Mouse (Mus musculus) heart, embryonic 14.5 days (tissue): ENCODE measurements at regions not wholly inside any gene's neighbourhood (a gene's known extent, or its start where the extent isn't known, plus 50 kb on each side); places are given as distances from the start of the nearest gene placed in this dataset.
A peak's percentile ranks its signal among the peaks of the same experiment; 100 is the strongest.

ENCODE experiments used
- ATAC-seq: fragments of 200-750 bp; cut with Nextera tagmentation; 2 replicates; pipeline ENCODE4 v1.8.0; 2017; ENCODE audit warnings: low read depth, moderate TSS enrichment; ENCODE audit not compliant: insufficient number of reproducible peaks, insufficient read depth, low FRiP score
- H3K27ac ChIP-seq, 2 experiments: fragments of 200-500 bp in 1 of 2; fragments of 300-500 bp in 1 of 2; sonication (generic) in 1 of 2; replicated peaks in 1 of 2; 2 replicates each; pipeline ENCODE4 v1.5.1; 2012 to 2014; ENCODE audit warnings: low read depth in 2 of 2, low read length in 2 of 2, control low read depth in 1 of 2, mild to moderate bottlenecking in 1 of 2, mixed read lengths in 1 of 2; ENCODE audit not compliant: control insufficient read depth in 1 of 2, insufficient read depth in 1 of 2
- H3K27me3 ChIP-seq: fragments of 300-500 bp; sonication (generic); 2 replicates; pipeline ENCODE4 v1.6.1; 2014; ENCODE audit warnings: mild to moderate bottlenecking, low read length, control low read depth; ENCODE audit not compliant: control insufficient read depth, insufficient read depth
- H3K36me3 ChIP-seq: fragments of 300-500 bp; sonication (generic); 2 replicates; pipeline ENCODE4 v1.6.1; 2014; ENCODE audit warnings: mild to moderate bottlenecking, control low read depth, low read length, mixed read lengths; ENCODE audit not compliant: control insufficient read depth, insufficient read depth
- H3K4me1 ChIP-seq, 2 experiments: fragments of 200-500 bp in 1 of 2; fragments of 300-500 bp in 1 of 2; sonication (generic) in 1 of 2; 2 replicates each; pipeline ENCODE4 v1.6.1; 2012 to 2014; ENCODE audit warnings: low read length in 2 of 2, control low read depth in 1 of 2, mixed read lengths in 1 of 2; ENCODE audit not compliant: control insufficient read depth in 2 of 2, insufficient read depth in 2 of 2
- H3K4me2 ChIP-seq: fragments of 300-500 bp; sonication (generic); 2 replicates; pipeline ENCODE4 v1.6.1; 2014; ENCODE audit warnings: mild to moderate bottlenecking, low read length
- H3K4me3 ChIP-seq, 2 experiments: fragments of 200-500 bp in 1 of 2; fragments of 300-500 bp in 1 of 2; sonication (generic) in 1 of 2; 2 replicates each; pipeline ENCODE4 v1.5.1; 2012 to 2014; ENCODE audit warnings: low read length in 2 of 2, mild to moderate bottlenecking in 2 of 2, control low read depth in 1 of 2, low read depth in 1 of 2, moderate library complexity in 1 of 2; ENCODE audit not compliant: control insufficient read depth in 1 of 2, insufficient read depth in 1 of 2
- H3K9ac ChIP-seq: fragments of 300-500 bp; sonication (generic); 2 replicates; pipeline ENCODE4 v1.6.1; 2014; ENCODE audit warnings: mild to moderate bottlenecking, low read length
- H3K9me3 ChIP-seq: fragments of 300-500 bp; sonication (generic); 2 replicates; pipeline ENCODE4 v1.6.1; 2016; ENCODE audit warnings: low read length, control low read depth; ENCODE audit not compliant: control insufficient read depth
- WGBS: fragments of 180-500 bp; shearing (Covaris S2); extraction: QIAGEN DNeasy Blood & Tissue Kit; methylation state at CpG from one replicate; pipeline ENCODE4 v1.1.7; 2014; 5-methylcytosine and 5-hydroxymethylcytosine counted together

GRCm38 (mm10) chr4:28064935-28065334 is 748.0 kb upstream of the Epha7 start:
- Histone ChIP-seq H3K4me1 (no peaks in the 10 kb centered on the region), H3K36me3 (no peaks in the 10 kb centered on the region), H3K9me3 (no peaks in the 10 kb centered on the region), H3K27ac (no peak overlapping the region), H3K27me3 (no peaks in the 10 kb centered on the region), H3K4me2 (no peak overlapping the region), H3K9ac (no peak overlapping the region), H3K4me3 (no peak overlapping the region)
- ATAC-seq, result no peak

- WGBS, result 73% methylated on average over 1 of the region's 1 CpGs
- no peak overlapping the region for H3K9ac ChIP-seq
- no peaks in the 10 kb centered on the region for H3K36me3 ChIP-seq
- H3K9me3 ChIP-seq, result no peaks in the 10 kb centered on the region
- H3K27ac ChIP-seq, result no peak overlapping the region
- H3K4me1 ChIP-seq, result no peaks in the 10 kb centered on the region
- H3K27me3 ChIP-seq, result no peaks in the 10 kb centered on the region
- no peak overlapping the region for H3K4me2 ChIP-seq
- H3K4me3 ChIP-seq, result no peak overlapping the region
- ATAC-seq, result no peak
These were observed 747.1 kb upstream of the Epha7 start for GRCm38 (mm10) chr4:28065828-28066227.

GRCm38 (mm10) chr4:28079030-28079429 is 733.9 kb upstream of the Epha7 start:
- Histone ChIP-seq H3K4me2 (no peak overlapping the region), H3K4me1 (no peaks in the 10 kb centered on the region), H3K27ac (no peak overlapping the region), H3K27me3 (no peaks in the 10 kb centered on the region), H3K36me3 (no peaks in the 10 kb centered on the region), H3K9me3 (no peaks in the 10 kb centered on the region), H3K4me3 (no peak overlapping the region), H3K9ac (no peak overlapping the region)
- 71% methylated on average over 2 of the region's 2 CpGs for WGBS
- ATAC-seq, result no peak

DNA sequence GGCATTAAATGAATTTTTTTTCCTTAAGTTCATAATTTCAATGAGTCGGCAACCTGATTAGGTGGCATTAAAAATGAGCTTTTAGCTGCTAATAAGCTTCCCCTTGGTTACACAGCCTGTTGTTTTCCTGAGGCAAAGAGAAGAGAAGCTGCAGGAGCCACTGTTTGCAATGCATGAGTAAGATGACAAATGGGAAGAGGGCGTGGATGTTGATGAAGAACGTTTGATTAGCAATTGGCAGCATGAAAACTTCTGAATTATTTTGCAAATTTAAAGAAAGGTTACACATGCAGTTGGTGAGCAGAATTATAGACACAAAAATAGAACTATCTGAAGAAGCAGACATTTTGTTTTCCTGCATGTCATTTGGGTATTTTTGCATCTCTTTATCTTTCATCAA is 720.1 kb upstream of the Epha7 start:
- Histone ChIP-seq H3K4me1 (no peaks in the 10 kb centered on the region), H3K27me3 (no peaks in the 10 kb centered on the region), H3K4me3 (no peak overlapping the region), H3K36me3 (no peaks in the 10 kb centered on the region), H3K9ac (no peak overlapping the region), H3K27ac (no peak overlapping the region), H3K9me3 (no peaks in the 10 kb centered on the region), H3K4me2 (no peak overlapping the region)
- no peak for ATAC-seq
- 47% methylated on average over 3 of the region's 3 CpGs for WGBS

- Histone ChIP-seq H3K27ac (no peak overlapping the region), H3K4me2 (no peak overlapping the region), H3K27me3 (no peaks in the 10 kb centered on the region), H3K36me3 (no peaks in the 10 kb centered on the region), H3K9me3 (no peaks in the 10 kb centered on the region), H3K9ac (no peak overlapping the region), H3K4me3 (no peak overlapping the region), H3K4me1 (no peaks in the 10 kb centered on the region)
- no peak for ATAC-seq
- WGBS, result 83% methylated on average over 8 of the region's 8 CpGs
These were observed 669.8 kb upstream of the Epha7 start for GRCm38 (mm10) chr4:28143165-28143564.

DNA sequence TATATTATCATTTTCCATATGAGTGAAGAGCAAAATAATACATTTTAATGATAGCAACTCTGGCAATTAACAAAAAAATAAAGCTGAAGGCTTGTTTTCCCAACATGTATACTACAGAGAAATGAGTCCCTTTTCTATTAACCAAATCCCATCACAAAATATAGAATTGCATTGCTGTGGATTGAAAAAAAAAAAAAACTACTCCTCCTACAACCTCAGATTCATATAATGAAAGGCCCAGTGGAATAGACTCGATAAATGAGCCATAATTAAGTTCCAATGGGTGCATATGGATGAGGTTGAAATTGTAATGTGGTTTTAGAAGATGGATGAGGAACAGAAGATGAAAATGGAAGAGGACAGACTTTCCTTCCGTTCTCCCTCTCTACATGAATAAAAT is 657.8 kb upstream of the Epha7 start:
- H3K27ac ChIP-seq, result no peak overlapping the region
- H3K4me2 ChIP-seq, result no peak overlapping the region
- no peak overlapping the region for H3K9ac ChIP-seq
- no peaks in the 10 kb centered on the region for H3K27me3 ChIP-seq
- H3K9me3 ChIP-seq, result no peaks in the 10 kb centered on the region
- H3K4me1 ChIP-seq, result no peaks in the 10 kb centered on the region
- no peaks in the 10 kb centered on the region for H3K36me3 ChIP-seq
- ATAC-seq, result no peak
- 67% methylated on average over 2 of the region's 2 CpGs for WGBS
- H3K4me3 ChIP-seq, result no peak overlapping the region

DNA sequence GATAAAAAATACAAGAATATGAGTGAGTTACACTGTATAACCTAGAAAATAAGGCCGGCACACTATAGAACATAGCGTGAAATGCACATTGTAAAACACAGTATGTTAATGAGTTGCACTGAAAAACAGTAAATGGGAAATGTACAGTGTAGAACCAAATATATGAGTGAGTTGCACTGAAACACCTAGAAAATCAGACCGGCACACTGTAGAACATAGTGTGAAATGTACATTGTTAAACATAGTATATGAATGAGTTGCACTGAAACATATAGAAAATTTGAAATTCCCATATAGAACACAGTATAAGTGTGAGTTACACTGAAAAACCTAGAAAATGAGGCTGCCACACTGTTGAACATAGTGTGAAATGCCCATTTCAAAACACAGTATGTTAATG is 636.2 kb upstream of the Epha7 start:
- H3K9ac ChIP-seq, result no peak overlapping the region
- ATAC-seq, result peak; percentile 100
- no peaks in the 10 kb centered on the region for H3K36me3 ChIP-seq
- H3K4me2 ChIP-seq, result no peak overlapping the region
- H3K4me1 ChIP-seq, result no peaks in the 10 kb centered on the region
- no peaks in the 10 kb centered on the region for H3K27me3 ChIP-seq
- H3K9me3 ChIP-seq, result no peaks in the 10 kb centered on the region
- no peak overlapping the region for H3K4me3 ChIP-seq
- no peak overlapping the region for H3K27ac ChIP-seq
- WGBS, result 68% methylated on average over 3 of the region's 3 CpGs

DNA sequence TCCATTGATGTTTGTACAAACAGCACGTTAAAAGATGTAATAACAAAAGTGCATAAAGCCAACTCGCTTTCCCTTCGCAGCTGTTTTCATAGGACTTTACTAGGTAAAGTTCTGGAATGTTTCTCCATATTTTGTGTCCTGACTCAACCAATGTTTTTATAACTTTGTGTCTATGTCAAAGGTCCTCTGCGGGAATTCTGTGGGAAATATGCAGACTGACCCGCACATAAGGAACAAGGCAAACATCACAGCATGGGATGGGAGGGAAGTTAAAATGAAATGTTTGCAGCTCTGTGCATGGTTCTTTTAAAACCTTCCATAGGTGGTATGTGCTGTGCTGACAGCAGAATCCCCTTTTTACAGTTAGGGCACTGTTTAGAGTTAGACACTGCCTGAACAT is 622.1 kb upstream of the Epha7 start:
- Histone ChIP-seq H3K9ac (no peak overlapping the region), H3K36me3 (no peaks in the 10 kb centered on the region), H3K9me3 (no peaks in the 10 kb centered on the region), H3K4me2 (no peak overlapping the region), H3K27ac (no peak overlapping the region), H3K4me1 (no peaks in the 10 kb centered on the region), H3K4me3 (no peak overlapping the region), H3K27me3 (no peaks in the 10 kb centered on the region)
- 86% methylated on average over 5 of the region's 5 CpGs for WGBS
- ATAC-seq, result no peak
